Comparison of ENCODE assay signal across 8 mouse cellular contexts in genomic region chr17:23675564-23676281, GRCm38 (mm10). TPM values are rescaled to one million over a fixed set of nuclear protein-coding genes. Genes with fewer than 3 reads are reported as not detected.
DNase-seq lines count a peak whose midpoint lies in the region; ATAC-seq lines count a peak whose summit lies in the region.

No protein-coding gene starts in this region.

- H3K4me1 ChIP-seq in liver, embryonic 16.5 days (ENCODE audit: control insufficient read depth, low read depth, low read length), result peaks cover 25% of the 10 kb centered on the region
- H3K4me1 ChIP-seq in neural tube, embryonic 14.5 days (ENCODE audit: control insufficient read depth, insufficient read depth, low read length), result peaks cover 10% of the 10 kb centered on the region; the same call in 1 of the 2 replicates

- WGBS in liver, embryonic 16.5 days (ENCODE audit: insufficient replicate concordance), result 10% methylated on average over 15 of the region's 15 CpGs
- WGBS in neural tube, embryonic 14.5 days, result 10% methylated on average over 15 of the region's 15 CpGs

- no peaks in the 10 kb centered on the region for H3K9me3 ChIP-seq in liver, embryonic 16.5 days (replicated peaks; ENCODE audit: control insufficient read depth, low read length)
- no peaks in the 10 kb centered on the region for H3K9me3 ChIP-seq in neural tube, embryonic 14.5 days (ENCODE audit: control insufficient read depth, low read length)

- peak; percentile 47 for DNase-seq in thymus, postnatal 4 days
- DNase-seq in thymus, postnatal 0 days (ENCODE audit: low spot score), result no peak
- peak; percentile 59 to 64 for DNase-seq in cerebellum, adult 18-20 months
- DNase-seq in gastrocnemius, postnatal 14 days, result peak; percentile 75
- peak; percentile 61 for DNase-seq in induced T-regulatory cell, adult 2 months (ENCODE audit: low read depth)
- no peak for DNase-seq in left cerebral cortex, postnatal 4 days

- intact Hi-C loops in gastrocnemius, postnatal 14 days (cut with DNase I; ENCODE audit: low total_unique reads), result no loop called here
- intact Hi-C loops in left cerebral cortex, postnatal 4 days (cut with DNase I), result no loop called here

- peak overlapping the region; percentile 61 for H3K4me3 ChIP-seq in liver, embryonic 16.5 days (ENCODE audit: low read depth, low read length)
- no peak overlapping the region; the same call in 1 of the 2 replicates for H3K4me3 ChIP-seq in neural tube, embryonic 14.5 days (ENCODE audit: low read depth, low read length)

- no peak overlapping the region for H3K27ac ChIP-seq in liver, embryonic 16.5 days (ENCODE audit: low read length)
- no peak overlapping the region for H3K27ac ChIP-seq in neural tube, embryonic 14.5 days (ENCODE audit: low read depth, low read length)

- H3K27me3 ChIP-seq in liver, embryonic 16.5 days (ENCODE audit: control insufficient read depth, insufficient read depth, low read depth, low read length), result peaks cover 53% of the 10 kb centered on the region
- peaks cover 13% of the 10 kb centered on the region for H3K27me3 ChIP-seq in neural tube, embryonic 14.5 days (ENCODE audit: control insufficient read depth, insufficient read depth, low read length)

- peak overlapping the region; percentile 88 for H3K4me2 ChIP-seq in liver, embryonic 16.5 days (ENCODE audit: low read depth, low read length)
- peak overlapping the region; percentile 82; the same call in 1 of the 2 replicates for H3K4me2 ChIP-seq in neural tube, embryonic 14.5 days (ENCODE audit: low read depth, low read length)

- no peak for ATAC-seq in liver, embryonic 16.5 days (ENCODE audit: low read depth)
- no peak for ATAC-seq in neural tube, embryonic 14.5 days (ENCODE audit: low read depth)

- H3K36me3 ChIP-seq in liver, embryonic 16.5 days (ENCODE audit: control insufficient read depth, insufficient read depth), result no peaks in the 10 kb centered on the region
- no peaks in the 10 kb centered on the region for H3K36me3 ChIP-seq in neural tube, embryonic 14.5 days (ENCODE audit: control insufficient read depth, insufficient read depth, low read length)

- no peak overlapping the region for H3K9ac ChIP-seq in liver, embryonic 16.5 days (ENCODE audit: low read depth, low read length)
- H3K9ac ChIP-seq in neural tube, embryonic 14.5 days (replicated peaks; ENCODE audit: low read depth, low read length), result no peak overlapping the region

RNA-seq across cellular contexts. Expression of gene Tnfrsf12a, which starts 1.5 kb away (rescaled TPM):
- polyA plus RNA-seq in thymus, postnatal 0 days (2015; fragmentation: Nextera tagmentation; extraction: Ambion mirVana), result 6.0 and 9.4 TPM in 2 replicates
- 10 to 100 TPM; 18.7 to 57.3 TPM for total RNA-seq in gastrocnemius, postnatal 14 days (2021)
- polyA plus RNA-seq in liver, embryonic 16.5 days (2015; fragmentation: Nextera tagmentation; extraction: Ambion mirVana), result 7.0 and 8.6 TPM in 2 replicates
- 2.6 and 3.8 TPM in 2 replicates for polyA plus RNA-seq in neural tube, embryonic 14.5 days (2014; fragmentation: Nextera tagmentation; extraction: Ambion mirVana)
- 1 to 10 TPM; 1.3 to 1.9 TPM for total RNA-seq in left cerebral cortex, postnatal 4 days (2021)

RNA-seq across cellular contexts. Expression of gene Thoc6, which starts 2.0 kb away (rescaled TPM):
- polyA plus RNA-seq in thymus, postnatal 0 days (2015; fragmentation: Nextera tagmentation; extraction: Ambion mirVana), result 47.3 and 50.7 TPM in 2 replicates
- 10 to 100 TPM; 15.8 to 19.1 TPM for total RNA-seq in gastrocnemius, postnatal 14 days (2021)
- polyA plus RNA-seq in liver, embryonic 16.5 days (2015; fragmentation: Nextera tagmentation; extraction: Ambion mirVana), result 19.1 and 20.4 TPM in 2 replicates
- polyA plus RNA-seq in neural tube, embryonic 14.5 days (2014; fragmentation: Nextera tagmentation; extraction: Ambion mirVana), result 42.1 and 43.0 TPM in 2 replicates
- 10 to 100 TPM; 14.3 to 16.2 TPM for total RNA-seq in left cerebral cortex, postnatal 4 days (2021)

RNA-seq across cellular contexts. Expression of gene Hcfc1r1, which starts 2.3 kb away (rescaled TPM):
- polyA plus RNA-seq in thymus, postnatal 0 days (2015; fragmentation: Nextera tagmentation; extraction: Ambion mirVana), result 62.0 and 70.7 TPM in 2 replicates
- total RNA-seq in gastrocnemius, postnatal 14 days (2021), result 100 to 1,000 TPM; 223 to 235 TPM
- polyA plus RNA-seq in liver, embryonic 16.5 days (2015; fragmentation: Nextera tagmentation; extraction: Ambion mirVana), result 18.9 and 23.2 TPM in 2 replicates
- 132 and 147 TPM in 2 replicates for polyA plus RNA-seq in neural tube, embryonic 14.5 days (2014; fragmentation: Nextera tagmentation; extraction: Ambion mirVana)
- 100 to 1,000 TPM; 119 to 126 TPM for total RNA-seq in left cerebral cortex, postnatal 4 days (2021)

RNA-seq across cellular contexts. Expression of gene Cldn6, which starts 3.3 kb away (rescaled TPM):
- 0.39 and 0.45 TPM in 2 replicates for polyA plus RNA-seq in thymus, postnatal 0 days (2015; fragmentation: Nextera tagmentation; extraction: Ambion mirVana)
- total RNA-seq in gastrocnemius, postnatal 14 days (2021), result not detected
- polyA plus RNA-seq in liver, embryonic 16.5 days (2015; fragmentation: Nextera tagmentation; extraction: Ambion mirVana), result 1.2 and 1.4 TPM in 2 replicates
- not detected in 2 replicates for polyA plus RNA-seq in neural tube, embryonic 14.5 days (2014; fragmentation: Nextera tagmentation; extraction: Ambion mirVana)
- under 1 TPM in 1 of 2 experiments, not detected in 1; 0.24 TPM for total RNA-seq in left cerebral cortex, postnatal 4 days (2021)

RNA-seq across cellular contexts. Expression of gene Cldn9, which starts 8.1 kb away (rescaled TPM):
- polyA plus RNA-seq in thymus, postnatal 0 days (2015; fragmentation: Nextera tagmentation; extraction: Ambion mirVana), result 0.57 and 1.3 TPM in 2 replicates
- total RNA-seq in gastrocnemius, postnatal 14 days (2021), result under 1 TPM; 0.23 to 0.51 TPM
- 0.18 TPM in 1 of 2 replicates, not detected in the other for polyA plus RNA-seq in liver, embryonic 16.5 days (2015; fragmentation: Nextera tagmentation; extraction: Ambion mirVana)
- polyA plus RNA-seq in neural tube, embryonic 14.5 days (2014; fragmentation: Nextera tagmentation; extraction: Ambion mirVana), result 0.70 and 1.4 TPM in 2 replicates
- total RNA-seq in left cerebral cortex, postnatal 4 days (2021), result under 1 TPM in 1 of 2 experiments, not detected in 1; 0.32 TPM

Comparison
In these comparisons a context has a peak if more than half of its experiments do, and no peak if none do; other contexts are left out.
1. DNase-seq: peak in thymus, postnatal 4 days (single experiment), cerebellum, adult 18-20 months (2 of 2), gastrocnemius, postnatal 14 days (single experiment) and induced T-regulatory cell, adult 2 months (single experiment); none in thymus, postnatal 0 days (single experiment) and left cerebral cortex, postnatal 4 days (single experiment).